Mouse (Mus musculus) E14TG2a.4 (cell line): Measurements from ENCODE around the gene Kcnt2.

ENCODE experiments used
- H3K27me3 ChIP-seq: 2 replicates; pipeline ENCODE4 v1.6.1; 2014; ENCODE audit warnings: low read length, control low read depth; ENCODE audit not compliant: insufficient read depth
- H3K36me3 ChIP-seq: 2 replicates; pipeline ENCODE4 v1.6.1; 2014; ENCODE audit warnings: low read length, control low read depth; ENCODE audit not compliant: insufficient read depth
- H3K4me1 ChIP-seq: replicated peaks from 2 replicates; pipeline ENCODE4 v1.6.1; 2014; ENCODE audit warnings: low read depth, low read length, control low read depth
- H3K4me3 ChIP-seq: replicated peaks from 2 replicates; pipeline ENCODE4 v1.5.1; 2014; ENCODE audit warnings: mild to moderate bottlenecking, low read length
- H3K9me3 ChIP-seq: 2 replicates; pipeline ENCODE4 v1.6.1; 2014; ENCODE audit warnings: low read length, control low read depth
- CTCF ChIP-seq: conservative IDR thresholded peaks from 2 replicates; pipeline ENCODE4 v1.5.1; 2014; ENCODE audit warnings: low read length
- NANOG ChIP-seq: IDR thresholded peaks from 2 replicates; pipeline ENCODE4 v1.6.1; 2014; ENCODE audit warnings: borderline replicate concordance, low read length, mixed read lengths
- POU5F1 ChIP-seq: IDR thresholded peaks from 2 replicates; pipeline ENCODE4 v1.6.1; 2014; ENCODE audit warnings: low read length, borderline replicate concordance

The Kcnt2 gene

DNA sequence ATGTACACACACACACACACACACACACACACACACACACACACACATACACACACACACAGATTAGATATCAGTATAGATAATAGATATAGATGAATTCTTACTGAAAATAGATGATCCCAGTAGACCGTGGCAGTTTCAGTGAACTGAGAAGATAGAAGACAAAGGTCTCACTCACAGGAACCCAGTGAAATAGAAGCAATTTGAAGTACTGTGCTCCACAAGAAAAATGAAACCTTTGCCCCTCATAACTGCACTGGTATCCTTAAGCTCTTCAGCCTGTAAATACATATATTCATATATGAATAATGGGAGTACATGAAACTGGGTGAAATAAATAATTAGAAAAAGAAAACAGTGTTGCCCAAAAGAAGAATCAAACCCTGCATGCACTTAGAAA lies 197.9 kb downstream of the Kcnt2 start:
- TF ChIP-seq CTCF: no peak
- no peak for TF ChIP-seq NANOG
- TF ChIP-seq POU5F1: no peak
- Histone ChIP-seq H3K27me3 (no peaks in the 10 kb centered on the region), H3K9me3 (no peaks in the 10 kb centered on the region), H3K4me3 (no peak overlapping the region), H3K4me1 (no peaks in the 10 kb centered on the region), H3K36me3 (no peaks in the 10 kb centered on the region)

DNA sequence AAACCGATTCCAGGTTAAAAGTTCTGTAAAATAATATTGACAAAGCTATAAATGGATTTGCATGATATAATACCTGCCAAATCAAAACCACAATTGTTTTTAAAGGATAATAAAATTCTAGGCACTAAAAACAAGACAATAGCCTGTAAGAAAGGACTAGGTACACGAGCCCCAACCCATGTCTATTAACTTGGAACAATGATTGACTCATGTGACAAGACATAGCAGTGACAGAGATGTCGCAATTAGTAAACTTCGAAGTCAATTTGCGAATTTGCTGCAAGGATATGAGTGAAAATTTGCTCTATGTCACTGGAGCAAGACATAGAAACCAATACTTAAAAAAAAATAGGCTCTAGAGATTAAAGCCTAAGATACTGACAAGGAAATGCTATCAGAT lies 198.4 kb downstream of the Kcnt2 start:
- H3K9me3 ChIP-seq: no peaks in the 10 kb centered on the region
- H3K4me1 ChIP-seq: no peaks in the 10 kb centered on the region
- H3K36me3 ChIP-seq: no peaks in the 10 kb centered on the region
- TF ChIP-seq CTCF (no peak), NANOG (no peak), POU5F1 (no peak)
- H3K27me3 ChIP-seq: no peaks in the 10 kb centered on the region
- no peak overlapping the region for H3K4me3 ChIP-seq

DNA sequence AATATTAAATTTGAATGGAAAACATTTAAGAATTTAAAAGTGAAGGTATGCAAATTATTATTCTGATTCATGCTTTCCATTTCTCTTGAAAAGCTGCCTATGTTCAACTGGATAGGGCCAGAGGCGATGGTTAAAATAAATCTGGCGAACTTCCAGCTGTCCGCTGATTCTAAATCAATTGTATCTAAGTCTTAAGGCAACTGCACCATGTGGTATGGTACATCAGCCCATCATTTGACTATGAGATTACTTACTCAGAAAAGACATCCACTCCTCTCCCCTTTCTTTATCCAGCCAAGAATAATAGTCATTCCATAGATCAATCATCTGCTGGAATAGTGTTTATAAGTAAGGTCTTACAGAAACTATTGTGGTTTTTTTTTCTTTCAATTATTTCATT lies 205.5 kb downstream of the Kcnt2 start:
- Histone ChIP-seq H3K4me1 (peaks cover 12% of the 10 kb centered on the region), H3K36me3 (no peaks in the 10 kb centered on the region), H3K27me3 (no peaks in the 10 kb centered on the region), H3K9me3 (no peaks in the 10 kb centered on the region), H3K4me3 (no peak overlapping the region)
- TF ChIP-seq POU5F1: no peak
- no peak for TF ChIP-seq NANOG
- TF ChIP-seq CTCF: no peak

DNA sequence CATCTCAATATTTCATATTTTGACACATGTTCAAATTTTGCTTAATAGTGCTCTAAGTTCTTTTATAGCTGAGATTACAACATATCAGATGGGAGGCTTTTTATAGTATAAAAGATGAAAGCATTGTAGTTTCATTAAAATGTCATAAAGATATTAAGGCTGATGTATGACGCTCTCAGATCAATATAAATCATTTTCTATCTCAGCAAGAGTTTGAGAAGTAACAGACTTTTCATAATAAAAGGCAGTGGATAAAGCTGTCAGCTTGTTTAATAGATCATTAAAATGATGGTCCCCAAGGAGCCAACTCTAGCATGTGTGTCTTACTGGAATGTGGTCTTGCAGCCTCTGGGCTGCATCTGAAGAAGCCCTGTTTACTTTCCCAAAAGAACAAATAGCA lies 206.0 kb downstream of the Kcnt2 start:
- Histone ChIP-seq H3K27me3 (no peaks in the 10 kb centered on the region), H3K9me3 (no peaks in the 10 kb centered on the region), H3K4me1 (peaks cover 12% of the 10 kb centered on the region), H3K36me3 (no peaks in the 10 kb centered on the region), H3K4me3 (no peak overlapping the region)
- no peak for TF ChIP-seq POU5F1
- no peak for TF ChIP-seq CTCF
- no peak for TF ChIP-seq NANOG

DNA sequence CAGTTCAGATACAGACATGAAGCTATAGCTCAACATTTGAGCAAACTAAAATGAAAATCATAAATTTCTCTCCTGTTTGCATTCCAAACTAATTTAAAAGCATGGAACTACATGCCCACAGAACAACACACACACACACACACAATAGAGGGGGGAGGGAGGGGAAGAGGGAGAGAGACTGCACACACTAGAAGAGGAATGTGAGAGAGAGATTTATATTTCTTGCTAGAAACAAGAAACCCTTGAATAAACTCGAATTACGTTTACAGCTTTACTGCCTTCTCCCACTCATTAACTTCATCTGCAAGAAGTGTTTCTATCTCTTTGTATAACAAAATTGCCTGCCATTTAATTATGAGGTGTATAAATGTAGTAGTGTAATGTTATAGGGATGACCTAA lies 209.9 kb downstream of the Kcnt2 start:
- no peaks in the 10 kb centered on the region for H3K36me3 ChIP-seq

DNA sequence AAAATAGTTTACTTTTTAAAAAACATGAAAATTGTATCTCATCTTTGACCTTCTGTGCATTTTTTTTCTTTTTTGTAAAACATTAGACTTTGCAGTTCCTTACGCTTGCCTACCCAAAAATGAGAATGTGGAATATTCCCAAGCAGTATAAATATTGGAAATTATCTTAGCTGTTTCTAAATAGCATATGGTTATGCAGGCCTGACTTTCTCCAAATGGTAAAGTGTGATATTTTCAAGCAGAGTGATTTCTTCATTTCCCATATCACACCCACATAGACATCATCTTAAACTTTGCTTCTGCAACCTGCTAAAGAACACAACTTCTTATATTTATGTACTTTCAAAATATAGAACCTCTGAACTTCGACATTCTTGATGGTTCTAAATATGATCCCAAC lies 210.9 kb downstream of the Kcnt2 start:
- Histone ChIP-seq H3K4me1 (peaks cover 12% of the 10 kb centered on the region), H3K4me3 (no peak overlapping the region), H3K9me3 (no peaks in the 10 kb centered on the region), H3K27me3 (no peaks in the 10 kb centered on the region), H3K36me3 (no peaks in the 10 kb centered on the region)
- TF ChIP-seq CTCF (no peak), POU5F1 (no peak), NANOG (no peak)

More for the DNA sequence above, 209.9 kb downstream of the Kcnt2 start:
- Histone ChIP-seq H3K4me3 (no peak overlapping the region), H3K9me3 (no peaks in the 10 kb centered on the region), H3K4me1 (peaks cover 12% of the 10 kb centered on the region), H3K27me3 (no peaks in the 10 kb centered on the region)
- no peak for TF ChIP-seq POU5F1
- TF ChIP-seq NANOG: no peak
- no peak for TF ChIP-seq CTCF

DNA sequence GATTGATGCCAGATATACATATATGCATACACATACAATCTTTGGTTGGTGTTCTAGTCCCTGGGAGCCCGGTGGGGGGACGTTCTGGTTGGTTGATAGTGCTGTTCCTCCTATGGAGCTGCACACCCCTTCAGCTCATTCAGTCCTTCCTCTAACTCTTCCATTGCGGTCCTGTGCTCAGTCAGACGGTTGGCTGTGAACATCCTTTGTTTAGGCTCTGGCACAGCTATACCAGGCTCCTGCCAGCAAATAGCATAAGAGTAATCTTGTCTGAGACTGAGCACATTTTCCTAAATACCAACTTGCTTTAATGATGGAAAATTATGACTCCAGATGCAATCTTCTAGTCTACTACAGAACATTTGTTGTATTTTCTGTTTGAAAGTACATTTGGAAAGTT lies 222.4 kb downstream of the Kcnt2 start:
- Histone ChIP-seq H3K36me3 (no peaks in the 10 kb centered on the region), H3K4me1 (no peaks in the 10 kb centered on the region), H3K4me3 (no peak overlapping the region), H3K27me3 (no peaks in the 10 kb centered on the region), H3K9me3 (no peaks in the 10 kb centered on the region)
- TF ChIP-seq CTCF (no peak), NANOG (no peak), POU5F1 (no peak)

DNA sequence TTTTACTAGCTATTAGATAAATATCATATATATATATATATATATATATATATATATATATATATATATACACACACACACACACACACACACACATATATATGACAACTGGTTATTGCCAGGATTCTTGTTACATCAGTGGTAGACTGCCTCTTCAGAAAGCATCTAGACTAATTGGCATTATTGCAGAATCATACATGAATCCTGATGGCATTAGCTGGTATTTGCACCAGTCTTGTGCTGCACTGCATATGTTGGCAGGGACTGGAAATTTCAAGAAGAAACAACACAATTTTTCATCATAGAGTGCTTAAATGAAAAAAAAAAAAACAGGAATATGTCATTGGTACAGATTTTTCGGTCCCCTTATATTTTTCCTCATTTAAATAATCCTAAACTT lies 223.6 kb downstream of the Kcnt2 start:
- TF ChIP-seq CTCF: no peak
- no peak for TF ChIP-seq POU5F1
- TF ChIP-seq NANOG: no peak
- Histone ChIP-seq H3K9me3 (no peaks in the 10 kb centered on the region), H3K4me3 (no peak overlapping the region), H3K27me3 (no peaks in the 10 kb centered on the region), H3K4me1 (no peaks in the 10 kb centered on the region), H3K36me3 (no peaks in the 10 kb centered on the region)

DNA sequence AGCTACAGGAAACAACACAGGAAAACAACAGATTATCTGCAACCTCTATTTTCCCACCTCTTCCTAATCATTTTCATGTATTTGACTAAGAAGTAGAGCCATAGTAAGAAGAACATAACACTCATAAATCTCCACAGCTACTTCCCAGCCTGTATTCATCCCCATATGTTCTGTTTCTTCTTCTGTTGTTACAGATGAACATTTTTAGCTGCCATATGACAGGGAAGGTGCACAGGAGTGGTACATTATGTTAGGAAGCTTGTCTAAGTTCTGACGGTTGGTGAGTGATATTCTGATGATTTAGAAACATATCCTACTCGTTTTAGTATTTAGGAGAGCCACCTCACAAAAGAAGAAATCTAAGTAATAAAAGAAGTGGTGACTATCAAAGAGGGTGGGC lies 231.0 kb downstream of the Kcnt2 start:
- no peaks in the 10 kb centered on the region for H3K9me3 ChIP-seq
- no peaks in the 10 kb centered on the region for H3K4me1 ChIP-seq
- H3K27me3 ChIP-seq: no peaks in the 10 kb centered on the region
- TF ChIP-seq POU5F1 (no peak), NANOG (no peak), CTCF (no peak)
- H3K36me3 ChIP-seq: no peaks in the 10 kb centered on the region
- no peak overlapping the region for H3K4me3 ChIP-seq

DNA sequence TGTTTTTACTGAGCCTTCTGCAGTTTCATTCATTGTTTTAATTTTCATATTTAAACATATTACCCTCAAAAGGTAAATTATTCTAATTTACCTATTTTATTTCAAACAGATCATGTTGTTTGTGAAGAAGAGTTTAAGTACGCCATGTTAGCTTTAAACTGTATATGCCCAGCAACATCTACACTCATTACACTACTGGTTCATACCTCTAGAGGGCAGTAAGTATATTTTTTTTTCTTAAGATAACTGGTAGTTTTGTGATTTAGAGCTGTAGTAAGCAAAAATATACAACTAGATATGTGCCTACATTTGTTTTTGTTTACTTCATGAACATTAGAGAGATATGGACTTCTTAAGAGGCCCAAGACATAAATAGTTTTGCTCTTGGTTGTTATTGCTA lies 238.1 kb downstream of the Kcnt2 start:
- no peak for TF ChIP-seq POU5F1
- peak; percentile 63 for TF ChIP-seq CTCF
- Histone ChIP-seq H3K4me3 (no peak overlapping the region), H3K9me3 (no peaks in the 10 kb centered on the region), H3K4me1 (no peaks in the 10 kb centered on the region), H3K36me3 (no peaks in the 10 kb centered on the region), H3K27me3 (no peaks in the 10 kb centered on the region)
